Mouse (Mus musculus) erythroid progenitor cell, adult 5-6 weeks (primary cell): ENCODE data around the gene Cyp3a16. TPM values are rescaled to one million over a fixed set of nuclear protein-coding genes. Genes with fewer than 3 reads are reported as not detected.
"Not testable (repeated sequence)": the region's sequence is repeated elsewhere in the genome, so short reads cannot be mapped to it uniquely, and the experiment has no call there.

Experiments
- ATAC-seq: replicated peaks from 2 replicates; pipeline ENCODE4 v1.8.0; 2016; ENCODE audit warnings: moderate number of reproducible peaks, mild to moderate bottlenecking, moderate TSS enrichment, inconsistent platforms; ENCODE audit not compliant: poor library complexity, low FRiP score, severe bottlenecking
- total RNA-seq, 2 experiments: library from RNA; stranded (forward) in 1 of 2; stranded (reverse) in 1 of 2; fragments of 150-400 nt in 1 of 2; fragments of 186-747, 209-891 nt in 1 of 2; gene quantifications; 2 replicates each; pipeline versions ENCODE4 v1.2.3 to v1.2.4; 2015 to 2017; ENCODE audit warnings: low replicate concordance in 2 of 2

The Cyp3a16 gene
- not detected in 2 replicates for total RNA-seq (2015; ENCODE audit: low replicate concordance)
- total RNA-seq (2017; ENCODE audit: low replicate concordance) = not detected in 2 replicates

DNA sequence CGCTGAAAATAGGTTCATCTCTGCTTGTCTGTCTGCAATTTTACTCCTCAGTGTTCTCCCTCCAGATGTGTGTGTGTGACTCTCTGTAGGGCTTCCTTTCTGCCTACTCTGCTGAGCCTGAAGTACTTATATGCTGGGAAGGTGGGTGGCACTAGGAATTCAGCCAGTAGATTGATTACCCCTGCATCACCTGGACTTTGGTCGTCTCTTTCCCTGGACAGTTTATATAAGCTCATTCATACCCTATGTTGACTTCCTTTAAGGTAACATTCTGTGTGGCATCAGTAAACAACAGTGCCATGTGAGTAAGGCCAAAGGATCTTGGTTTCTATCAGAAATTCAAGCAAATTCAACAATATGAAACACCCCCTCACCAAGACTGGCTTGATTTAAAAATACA is at the start of gene Cyp3a16:
Cyp3a16 (minus strand) TSS at position 101 of the 400 bp plus-strand sequence.
- ATAC-seq = not testable (repeated sequence)

DNA sequence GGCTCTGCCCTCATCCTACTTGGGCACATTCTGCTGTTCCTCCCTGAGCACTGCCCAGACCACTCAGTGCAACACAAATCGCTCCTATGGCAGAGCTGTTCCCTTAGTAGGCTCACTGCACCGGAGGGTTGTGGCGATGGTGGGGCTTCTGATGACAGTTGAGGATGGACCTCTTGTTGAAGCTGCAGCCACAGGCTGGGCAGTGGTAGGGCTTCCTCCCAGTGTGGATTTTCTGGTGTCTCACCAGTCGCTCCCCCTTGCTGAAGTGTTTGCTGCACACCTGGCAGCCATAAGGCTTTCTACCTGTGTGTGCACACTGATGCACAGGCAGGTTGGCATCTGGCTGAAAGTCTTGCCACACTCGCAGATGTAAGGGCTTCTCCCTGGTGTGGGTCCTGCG is 20.8 kb upstream of the Cyp3a16 start:
- ATAC-seq = no peak

DNA sequence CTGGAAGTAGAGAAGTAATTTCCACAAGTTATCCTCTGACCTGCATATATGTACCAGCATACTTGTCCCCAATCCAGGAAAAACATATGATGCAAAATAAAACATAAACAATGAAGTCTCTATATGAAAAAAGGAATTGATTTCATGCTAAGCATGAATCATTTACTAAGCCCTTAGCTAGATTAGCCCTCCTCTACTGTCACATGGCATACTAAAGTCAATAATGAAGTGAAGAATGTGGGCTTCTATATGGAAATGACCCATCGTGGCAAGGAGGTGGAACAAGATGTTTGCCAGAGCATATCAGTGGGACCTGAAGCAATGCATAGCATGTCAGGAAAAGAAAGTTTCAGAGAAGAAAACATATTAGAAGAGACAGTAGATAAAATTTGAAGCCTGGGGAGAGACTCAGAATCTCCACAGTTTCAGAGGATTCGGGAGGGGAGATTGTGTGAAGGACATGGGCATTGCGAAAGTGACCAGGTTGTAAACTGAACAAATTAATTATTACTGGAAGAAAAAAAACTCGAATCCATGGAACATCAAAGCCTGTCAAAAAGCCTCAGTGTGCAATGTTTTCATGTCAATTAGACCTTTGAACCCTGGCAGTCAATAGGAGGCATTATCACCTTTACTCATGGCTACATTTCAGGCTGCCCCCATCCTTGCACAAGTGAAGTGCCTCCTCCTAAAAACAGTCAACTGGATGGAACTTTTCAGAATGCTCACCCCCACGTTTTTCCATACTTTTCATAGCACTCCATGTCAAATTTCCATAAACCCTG is 5.0 kb downstream of the Cyp3a16 start:
- ATAC-seq = no peak

DNA sequence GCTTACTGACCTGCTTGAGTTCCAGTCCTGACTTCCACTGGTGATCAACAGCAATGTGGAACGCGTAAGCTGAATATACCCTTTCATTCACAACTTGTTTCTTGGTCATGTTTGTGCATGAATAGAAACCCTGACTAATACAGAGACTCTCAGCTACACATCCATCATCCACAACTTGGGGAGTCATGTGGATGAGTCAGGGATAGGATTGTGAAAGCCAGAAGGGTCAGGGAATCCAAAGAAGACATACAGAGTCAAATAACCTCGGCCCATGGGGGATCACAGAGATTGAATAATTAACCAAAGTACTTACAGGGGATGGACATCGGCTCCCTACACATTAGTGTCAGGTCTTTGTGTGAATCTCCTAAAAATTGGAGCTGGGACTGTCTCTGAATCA is 7.2 kb downstream of the Cyp3a16 start:
- no peak for ATAC-seq

DNA sequence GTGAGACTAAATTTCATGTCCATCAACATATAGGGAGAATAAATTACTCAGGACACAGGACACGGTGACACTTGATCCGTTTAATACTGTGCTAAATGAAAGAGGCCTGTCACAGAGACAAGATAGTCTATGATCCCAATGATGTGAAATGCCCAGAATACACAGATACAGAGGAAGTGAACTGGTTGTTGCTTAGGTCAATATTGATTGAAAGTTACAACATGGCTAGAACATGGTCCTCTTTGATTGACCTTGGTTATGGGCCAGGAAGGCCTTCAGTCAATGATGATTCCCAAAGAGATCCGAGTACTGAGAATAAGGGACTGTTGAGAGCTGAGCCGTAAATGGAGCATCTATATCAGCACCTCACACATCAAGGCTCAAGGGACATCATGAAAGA is 15.1 kb downstream of the Cyp3a16 start:
- ATAC-seq = no peak

DNA sequence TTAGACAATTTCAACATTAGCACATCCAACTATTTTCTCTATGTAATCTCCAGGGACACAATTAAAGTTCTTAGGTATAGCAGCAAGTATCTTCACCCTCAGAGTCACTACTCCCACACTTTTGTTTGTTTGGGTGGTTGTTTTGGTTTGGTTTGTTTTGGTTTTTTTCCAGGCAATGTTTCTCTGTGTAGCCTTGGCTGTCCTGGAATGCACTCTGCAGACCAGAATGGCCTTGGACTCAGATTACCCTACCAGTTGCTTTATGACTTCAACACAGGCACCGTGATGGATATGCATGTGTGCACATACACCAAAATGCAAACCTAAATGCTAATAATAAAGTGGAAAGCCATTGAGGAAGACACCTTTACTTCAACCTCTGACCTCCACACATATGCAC is 35.8 kb downstream of the Cyp3a16 start:
- ATAC-seq = no peak

DNA sequence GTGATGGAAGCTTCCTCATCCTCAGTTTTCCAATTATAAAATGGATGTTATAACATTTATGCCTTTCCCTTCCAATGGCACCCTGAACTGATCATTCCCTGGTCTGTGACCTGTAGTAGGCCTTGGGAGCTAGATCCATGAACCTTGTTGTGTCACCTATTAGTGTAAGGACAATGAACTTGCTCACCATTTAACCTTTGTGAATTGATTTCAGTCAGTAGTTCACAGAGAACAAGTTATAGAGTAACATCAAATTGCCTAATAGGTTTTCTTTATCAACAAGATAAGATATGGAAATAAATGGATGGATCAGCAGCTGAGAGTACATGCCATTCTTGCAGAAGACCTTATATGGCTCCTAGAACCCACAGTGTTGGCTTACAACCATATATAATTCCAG is 38.5 kb downstream of the Cyp3a16 start:
- no peak for ATAC-seq

DNA sequence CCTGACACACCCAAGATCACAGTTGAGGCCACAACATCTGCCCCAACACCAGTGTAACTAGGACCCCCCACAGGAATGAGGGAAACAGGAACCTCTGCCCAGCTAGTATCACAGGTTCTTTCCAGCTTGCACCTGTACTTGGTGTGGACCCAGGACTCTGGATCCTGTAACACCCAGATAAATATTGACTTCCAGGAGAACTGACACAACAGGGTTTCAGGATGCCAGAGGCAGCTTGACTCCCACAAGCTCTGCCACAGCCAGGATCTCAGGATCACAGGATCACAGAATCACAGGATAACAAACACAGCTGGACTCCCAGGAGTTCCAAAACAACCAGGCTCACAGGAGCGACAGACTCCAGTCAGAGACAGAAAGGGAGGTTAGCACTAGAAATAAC is 47.2 kb downstream of the Cyp3a16 start:
- no peak for ATAC-seq

DNA sequence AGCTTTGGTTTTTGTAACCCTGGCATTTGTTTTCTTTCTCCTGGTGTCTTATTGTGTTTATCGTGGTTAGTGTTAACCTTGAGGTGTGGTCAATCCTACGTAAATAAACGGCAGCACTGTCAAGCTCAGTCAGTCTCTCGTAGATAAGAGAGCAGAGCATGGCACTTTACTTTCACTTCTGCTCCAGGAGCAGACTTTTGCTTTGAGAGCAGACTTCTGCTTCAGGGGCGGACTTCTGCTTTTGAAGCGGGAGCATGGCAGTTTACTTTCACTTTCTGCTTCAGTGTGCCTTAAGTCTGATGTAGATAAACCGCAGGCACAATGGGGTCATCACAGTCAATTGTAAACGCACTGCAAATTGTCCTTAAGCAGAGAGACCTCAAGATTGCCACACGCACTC is 54.1 kb downstream of the Cyp3a16 start:
- ATAC-seq = not testable (repeated sequence)

Other genes starting within 250 kb of the Cyp3a16 start
- 21.4 and 30.6 TPM in 2 replicates for gene Zfp655, start 238.0 kb downstream of the Cyp3a16 start, total RNA-seq (2015; ENCODE audit: low replicate concordance)
- gene Zfp655, start 238.0 kb downstream of the Cyp3a16 start, total RNA-seq (2017; ENCODE audit: low replicate concordance) = 16.3 and 21.6 TPM in 2 replicates
- gene Zscan25, start 189.2 kb downstream of the Cyp3a16 start, total RNA-seq (2015; ENCODE audit: low replicate concordance) = 2.9 and 4.2 TPM in 2 replicates
- gene Zscan25, start 189.2 kb downstream of the Cyp3a16 start, total RNA-seq (2017; ENCODE audit: low replicate concordance) = not detected in 2 replicates
- not detected in 2 replicates for gene Cyp3a57, start 124.4 kb downstream of the Cyp3a16 start, total RNA-seq (2015; ENCODE audit: low replicate concordance)
- not detected in 2 replicates for gene Cyp3a57, start 124.4 kb downstream of the Cyp3a16 start, total RNA-seq (2017; ENCODE audit: low replicate concordance)
- not detected in 2 replicates for gene Cyp3a41b, start 115.0 kb upstream of the Cyp3a16 start, total RNA-seq (2015; ENCODE audit: low replicate concordance)
- not detected in 2 replicates for gene Cyp3a41b, start 115.0 kb upstream of the Cyp3a16 start, total RNA-seq (2017; ENCODE audit: low replicate concordance)